Mouse (Mus musculus): ENCODE data around the gene 1700013F07Rik. TPM values are rescaled to one million over a fixed set of nuclear protein-coding genes. Genes with fewer than 3 reads are reported as not detected.

1700013F07Rik gene
- polyA plus RNA-seq, 1 experiment from 2014 or later, result not detected

- Histone ChIP-seq H3K9ac (peak overlapping the region; percentile 89), H3K27me3 (replicated peaks) (peaks cover 13% of the 10 kb centered on the region; the same call in 1 of the 2 replicates), H3K4me2 (peak overlapping the region; percentile 77), H3K4me3 (peak overlapping the region; percentile 70), H3K4me1 (peaks cover 16% of the 10 kb centered on the region), H3K36me3 (no peaks in the 10 kb centered on the region; the same call in 1 of the 2 replicates), H3K27ac (replicated peaks) (no peak overlapping the region), H3K9me3 (no peaks in the 10 kb centered on the region)
- 45% methylated on average over 18 of the region's 18 CpGs for whole genome bisulfite sequencing
- no peak for ATAC-seq (ENCODE audit: extremely low read depth, insufficient number of reproducible peaks, low FRiP score, low TSS enrichment)
Observed at GRCm38 (mm10) chr3:108572309-108573010, 38.5 kb downstream of the 1700013F07Rik start.

- H3K4me1 ChIP-seq, result peaks cover 16% of the 10 kb centered on the region
- H3K9me3 ChIP-seq, result no peaks in the 10 kb centered on the region
- 0 out of 2 replicates have a peak, but pooled peaks cover 3% of the 10 kb centered on the region for H3K27me3 ChIP-seq (replicated peaks)
- H3K36me3 ChIP-seq, result peaks cover 13% of the 10 kb centered on the region
- H3K27ac ChIP-seq (replicated peaks), result no peak overlapping the region
- no peak overlapping the region for H3K4me3 ChIP-seq
- H3K9ac ChIP-seq, result no peak overlapping the region
- H3K4me2 ChIP-seq, result no peak overlapping the region
- ATAC-seq (ENCODE audit: extremely low read depth, insufficient number of reproducible peaks, low FRiP score, low TSS enrichment), result no peak
- WGBS, result 82% methylated on average over 5 of the region's 5 CpGs
Observed at GRCm38 (mm10) chr3:108574018-108574417, 40.1 kb downstream of the 1700013F07Rik start.

GRCm38 (mm10) chr3:108584580-108584979 is 50.6 kb downstream of the 1700013F07Rik start:
- no peak overlapping the region for H3K9ac ChIP-seq
- no peak overlapping the region for H3K4me2 ChIP-seq
- ATAC-seq (ENCODE audit: extremely low read depth, insufficient number of reproducible peaks, low FRiP score, low TSS enrichment), result no peak
- no peaks in the 10 kb centered on the region for H3K9me3 ChIP-seq
- no peak overlapping the region for H3K4me3 ChIP-seq
- H3K36me3 ChIP-seq, result peaks cover 6% of the 10 kb centered on the region; the same call in 1 of the 2 replicates
- H3K27ac ChIP-seq (replicated peaks), result no peak overlapping the region
- H3K4me1 ChIP-seq, result no peaks in the 10 kb centered on the region
- 66% methylated on average over 4 of the region's 4 CpGs for WGBS
- H3K27me3 ChIP-seq (replicated peaks), result no peaks in the 10 kb centered on the region

GRCm38 (mm10) chr3:108588446-108588845 is 54.5 kb downstream of the 1700013F07Rik start:
- Histone ChIP-seq H3K27me3 (replicated peaks) (no peaks in the 10 kb centered on the region), H3K9ac (no peak overlapping the region), H3K4me1 (peaks cover 10% of the 10 kb centered on the region; the same call in 1 of the 2 replicates), H3K36me3 (no peaks in the 10 kb centered on the region), H3K27ac (replicated peaks) (no peak overlapping the region), H3K9me3 (no peaks in the 10 kb centered on the region), H3K4me2 (no peak overlapping the region), H3K4me3 (no peak overlapping the region)
- no peak for ATAC-seq (ENCODE audit: extremely low read depth, insufficient number of reproducible peaks, low FRiP score, low TSS enrichment)
- WGBS, result 42% methylated on average over 2 of the region's 2 CpGs

- Histone ChIP-seq H3K27me3 (replicated peaks) (no peaks in the 10 kb centered on the region), H3K4me1 (peaks cover 10% of the 10 kb centered on the region; the same call in 1 of the 2 replicates), H3K36me3 (no peaks in the 10 kb centered on the region), H3K9ac (peak within 1 kb of the TSS; percentile 90), H3K27ac (replicated peaks) (peak within 1 kb of the TSS; percentile 85), H3K4me3 (peak within 1 kb of the TSS; percentile 98), H3K9me3 (no peaks in the 10 kb centered on the region), H3K4me2 (peak within 1 kb of the TSS; percentile 100)
- peak; percentile 100 for ATAC-seq (ENCODE audit: extremely low read depth, insufficient number of reproducible peaks, low FRiP score, low TSS enrichment)
- WGBS, result 4% methylated on average over 44 of the region's 44 CpGs
Observed at GRCm38 (mm10) chr3:108590786-108591529, 57.0 kb downstream of the 1700013F07Rik start, which contains the start of gene Wdr47. Gene Wdr47 (plus strand): TSS chr3:108591279.

- Histone ChIP-seq H3K4me3 (peak overlapping the region; percentile 98), H3K4me1 (peaks cover 10% of the 10 kb centered on the region; the same call in 1 of the 2 replicates), H3K36me3 (no peaks in the 10 kb centered on the region), H3K9me3 (no peaks in the 10 kb centered on the region), H3K9ac (peak overlapping the region; percentile 90), H3K27me3 (replicated peaks) (no peaks in the 10 kb centered on the region), H3K4me2 (peak overlapping the region; percentile 100), H3K27ac (replicated peaks) (peak overlapping the region; percentile 85)
- ATAC-seq (ENCODE audit: extremely low read depth, insufficient number of reproducible peaks, low FRiP score, low TSS enrichment), result peak; percentile 5; the same call in 1 of the 2 replicates
- under 1% methylated on average over 61 of the region's 61 CpGs for WGBS
Observed at GRCm38 (mm10) chr3:108591530-108592522, 57.9 kb downstream of the 1700013F07Rik start.

Small RNA genes lying within 50 kb of the gene (microRNA-seq; reads per million reads assigned to microRNA genes)
- gene Gm22860, result not detected

Other genes starting within 250 kb of the 1700013F07Rik start
- gene Mybphl, start 169.2 kb upstream of the 1700013F07Rik start, polyA plus RNA-seq (2015; fragmentation: Nextera tagmentation; extraction: Ambion mirVana), result 40.7 and 45.8 TPM in 2 replicates
- gene Psrc1, start 150.3 kb upstream of the 1700013F07Rik start, polyA plus RNA-seq (2015; fragmentation: Nextera tagmentation; extraction: Ambion mirVana), result 24.4 and 25.4 TPM in 2 replicates
- 2.1 and 3.1 TPM in 2 replicates for gene Celsr2, start 118.6 kb upstream of the 1700013F07Rik start, polyA plus RNA-seq (2015; fragmentation: Nextera tagmentation; extraction: Ambion mirVana)
- 78.2 and 91.4 TPM in 2 replicates for gene Sars, start 88.9 kb upstream of the 1700013F07Rik start, polyA plus RNA-seq (2015; fragmentation: Nextera tagmentation; extraction: Ambion mirVana)
- gene 5330417C22Rik, start 2.4 kb downstream of the 1700013F07Rik start, polyA plus RNA-seq (2015; fragmentation: Nextera tagmentation; extraction: Ambion mirVana), result 0.70 and 1.0 TPM in 2 replicates
- gene Tmem167b, start 28.3 kb downstream of the 1700013F07Rik start, polyA plus RNA-seq (2015; fragmentation: Nextera tagmentation; extraction: Ambion mirVana), result 28.2 and 30.6 TPM in 2 replicates
- gene Taf13, start 37.5 kb downstream of the 1700013F07Rik start, polyA plus RNA-seq (2015; fragmentation: Nextera tagmentation; extraction: Ambion mirVana), result 27.0 and 29.0 TPM in 2 replicates
- 7.0 and 7.7 TPM in 2 replicates for gene Wdr47, start 57.1 kb downstream of the 1700013F07Rik start, polyA plus RNA-seq (2015; fragmentation: Nextera tagmentation; extraction: Ambion mirVana)
- 43.5 and 46.4 TPM in 2 replicates for gene Clcc1, start 119.8 kb downstream of the 1700013F07Rik start, polyA plus RNA-seq (2015; fragmentation: Nextera tagmentation; extraction: Ambion mirVana)
- gene Gpsm2, start 188.2 kb downstream of the 1700013F07Rik start, polyA plus RNA-seq (2015; fragmentation: Nextera tagmentation; extraction: Ambion mirVana), result 25.4 and 27.1 TPM in 2 replicates
- gene Aknad1, start 205.5 kb downstream of the 1700013F07Rik start, polyA plus RNA-seq (2015; fragmentation: Nextera tagmentation; extraction: Ambion mirVana), result 0.07 TPM in 1 of 2 replicates, not detected in the other

Measured in heart, embryonic 13.5 days (tissue).